Mouse (Mus musculus): ENCODE results near the gene Spock2. TPM values are rescaled to one million over a fixed set of nuclear protein-coding genes. Genes with fewer than 3 reads are reported as not detected.
"Not testable (repeated sequence)": the region's sequence is repeated elsewhere in the genome, so short reads cannot be mapped to it uniquely, and the experiment has no call there.

The Spock2 gene
- polyA plus RNA-seq, 1 experiment from 2014 or later, result 3.6 TPM

DNA sequence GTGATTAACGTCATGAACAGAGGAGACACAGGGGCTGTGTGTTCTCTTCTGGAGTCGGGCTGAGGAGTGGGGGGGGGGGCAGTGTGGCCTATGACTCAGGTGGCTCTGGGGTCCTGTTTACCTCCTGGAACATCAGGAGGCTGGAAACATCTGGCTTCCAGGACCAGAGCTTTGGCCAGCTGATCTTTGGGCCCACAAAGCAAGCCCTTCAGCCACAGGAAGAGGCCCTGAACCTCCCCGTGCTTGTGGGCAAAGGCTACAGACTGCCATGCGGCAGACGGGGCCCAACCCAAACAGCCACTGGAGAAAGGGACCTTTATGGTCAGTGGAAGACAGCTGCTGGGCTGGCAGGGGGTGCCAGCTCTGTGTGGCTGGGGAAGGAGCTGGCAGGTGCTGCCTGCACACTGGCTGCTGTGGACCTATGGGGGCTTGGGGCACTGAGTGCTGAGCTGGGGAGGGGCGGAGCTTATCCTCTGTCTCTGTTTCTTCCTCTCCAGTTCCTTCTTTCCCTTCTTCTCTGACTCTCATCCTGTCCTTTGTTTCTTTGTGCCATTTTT, 45.2 kb downstream of the Spock2 start:
- ATAC-seq (ENCODE audit: low FRiP score, low TSS enrichment), result no peak
- DNase-seq (ENCODE audit: low spot score), result no peak
- TF ChIP-seq CTCF (IDR thresholded peaks at IDR 0.05; ENCODE audit: low read depth) (no peak), EP300 (optimal IDR thresholded peaks at IDR 0.05) (no peak)

DNA sequence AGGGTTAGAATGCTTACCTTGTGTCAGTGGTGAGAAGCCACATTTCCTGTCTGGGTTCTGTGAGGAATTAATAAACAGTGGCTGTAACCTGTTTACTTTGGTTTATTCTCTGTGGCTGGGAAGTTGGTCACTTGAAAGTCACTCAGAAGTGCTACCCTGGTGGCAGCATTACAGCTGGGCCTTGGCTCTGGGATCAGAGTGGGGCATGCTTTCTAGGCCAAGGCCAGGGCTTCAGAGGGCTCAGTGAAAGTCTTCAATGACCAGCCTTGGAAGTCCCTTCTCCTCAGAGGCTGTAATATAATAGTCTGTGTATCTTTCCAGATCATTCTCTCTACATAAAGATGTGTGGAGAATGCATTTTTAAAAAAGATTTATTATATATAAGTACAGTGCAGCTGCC, 50.0 kb downstream of the Spock2 start:
- Histone ChIP-seq H3K9ac (ENCODE audit: low read length) (no peak overlapping the region), H3K9me3 (ENCODE audit: control insufficient read depth, low read length) (no peaks in the 10 kb centered on the region), H3K36me3 (ENCODE audit: control insufficient read depth, insufficient read depth, low read length) (no peaks in the 10 kb centered on the region), H3K4me1 (replicated peaks; ENCODE audit: control insufficient read depth, insufficient read depth) (no peaks in the 10 kb centered on the region), H3K27ac (replicated peaks) (no peak overlapping the region), H3K4me3 (ENCODE audit: low read depth, low read length) (no peak overlapping the region), H3K27me3 (ENCODE audit: control insufficient read depth, insufficient read depth, low read length) (no peaks in the 10 kb centered on the region), H3K4me2 (replicated peaks; ENCODE audit: low read depth) (no peak overlapping the region)
- ATAC-seq (ENCODE audit: low FRiP score, low TSS enrichment) (no peak), DNase-seq (ENCODE audit: low spot score) (no peak)
- TF ChIP-seq EP300 (optimal IDR thresholded peaks at IDR 0.05), result no peak
- no peak for TF ChIP-seq CTCF (IDR thresholded peaks at IDR 0.05; ENCODE audit: low read depth)

More for the DNA sequence above, 45.2 kb downstream of the Spock2 start:
- H3K36me3 ChIP-seq (ENCODE audit: control insufficient read depth, insufficient read depth, low read length), result no peaks in the 10 kb centered on the region
- no peak overlapping the region for H3K4me2 ChIP-seq (replicated peaks; ENCODE audit: low read depth)
- no peaks in the 10 kb centered on the region for H3K4me1 ChIP-seq (replicated peaks; ENCODE audit: control insufficient read depth, insufficient read depth)
- 56% methylated on average over 6 of the region's 6 CpGs for WGBS
- no peak overlapping the region for H3K4me3 ChIP-seq (ENCODE audit: low read depth, low read length)
- no peaks in the 10 kb centered on the region for H3K27me3 ChIP-seq (ENCODE audit: control insufficient read depth, insufficient read depth, low read length)
- H3K9ac ChIP-seq (ENCODE audit: low read length), result no peak overlapping the region
- H3K9me3 ChIP-seq (ENCODE audit: control insufficient read depth, low read length), result no peaks in the 10 kb centered on the region
- no peak overlapping the region for H3K27ac ChIP-seq (replicated peaks)

DNA sequence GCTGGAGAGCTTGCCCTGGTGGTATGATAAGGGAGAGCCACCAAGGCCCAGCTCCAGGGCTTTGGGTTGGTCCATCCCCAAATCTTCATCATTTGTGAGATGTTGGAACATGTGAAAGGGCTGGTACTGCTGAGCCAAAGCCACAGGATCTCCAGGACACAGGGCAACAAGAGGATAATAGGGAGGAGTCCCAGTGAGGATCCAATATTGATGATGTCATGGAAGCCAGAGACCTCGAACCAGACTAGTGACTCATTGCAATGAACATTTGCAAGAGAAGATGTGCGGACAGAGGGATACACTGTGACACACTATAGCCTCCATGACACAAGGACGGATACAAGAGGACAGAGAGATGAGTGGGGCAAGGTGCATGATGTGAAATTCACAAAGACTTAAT, 52.1 kb downstream of the Spock2 start:
- H3K4me3 ChIP-seq (ENCODE audit: low read depth, low read length), result no peak overlapping the region
- no peaks in the 10 kb centered on the region for H3K27me3 ChIP-seq (ENCODE audit: control insufficient read depth, insufficient read depth, low read length)
- H3K27ac ChIP-seq (replicated peaks), result no peak overlapping the region
- 85% methylated on average over 3 of the region's 3 CpGs for WGBS
- H3K4me1 ChIP-seq (replicated peaks; ENCODE audit: control insufficient read depth, insufficient read depth), result no peaks in the 10 kb centered on the region
- DNase-seq (ENCODE audit: low spot score), result no peak
- H3K4me2 ChIP-seq (replicated peaks; ENCODE audit: low read depth), result no peak overlapping the region
- TF ChIP-seq CTCF (IDR thresholded peaks at IDR 0.05; ENCODE audit: low read depth) (no peak), EP300 (optimal IDR thresholded peaks at IDR 0.05) (no peak)
- H3K9ac ChIP-seq (ENCODE audit: low read length), result no peak overlapping the region
- H3K36me3 ChIP-seq (ENCODE audit: control insufficient read depth, insufficient read depth, low read length), result no peaks in the 10 kb centered on the region
- H3K9me3 ChIP-seq (ENCODE audit: control insufficient read depth, low read length), result no peaks in the 10 kb centered on the region
- ATAC-seq (ENCODE audit: low FRiP score, low TSS enrichment), result no peak; the same call in 1 of the 2 replicates

DNA sequence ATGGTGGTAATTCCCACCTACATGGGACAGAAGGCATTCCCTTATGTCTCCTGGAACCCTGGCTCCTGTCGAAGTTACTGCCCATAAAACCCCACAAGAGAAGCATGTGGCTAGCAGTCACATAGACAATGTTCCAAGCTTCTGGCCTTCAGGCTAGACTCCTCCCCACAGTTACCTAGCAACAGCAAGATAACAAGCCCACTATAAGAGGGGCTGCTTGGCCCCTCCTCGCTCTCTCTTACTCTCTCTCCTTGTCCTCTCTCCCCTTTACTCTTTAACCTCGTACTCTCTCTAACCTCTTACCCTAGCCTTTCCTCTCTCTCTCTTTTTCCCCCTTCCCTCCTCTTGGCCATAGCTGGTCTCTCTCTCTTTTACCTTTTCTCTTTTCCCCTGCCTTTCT, 55.4 kb downstream of the Spock2 start:
- H3K9me3 ChIP-seq (ENCODE audit: control insufficient read depth, low read length); H3K36me3 ChIP-seq (ENCODE audit: control insufficient read depth, insufficient read depth, low read length); H3K27ac ChIP-seq (replicated peaks); H3K4me2 ChIP-seq (replicated peaks; ENCODE audit: low read depth); H3K9ac ChIP-seq (ENCODE audit: low read length); H3K4me3 ChIP-seq (ENCODE audit: low read depth, low read length); DNase-seq (ENCODE audit: low spot score); H3K4me1 ChIP-seq (replicated peaks; ENCODE audit: control insufficient read depth, insufficient read depth); H3K27me3 ChIP-seq (ENCODE audit: control insufficient read depth, insufficient read depth, low read length); ATAC-seq (ENCODE audit: low FRiP score, low TSS enrichment): not testable (repeated sequence)
- 61% methylated on average over 3 of the region's 3 CpGs for WGBS

DNA sequence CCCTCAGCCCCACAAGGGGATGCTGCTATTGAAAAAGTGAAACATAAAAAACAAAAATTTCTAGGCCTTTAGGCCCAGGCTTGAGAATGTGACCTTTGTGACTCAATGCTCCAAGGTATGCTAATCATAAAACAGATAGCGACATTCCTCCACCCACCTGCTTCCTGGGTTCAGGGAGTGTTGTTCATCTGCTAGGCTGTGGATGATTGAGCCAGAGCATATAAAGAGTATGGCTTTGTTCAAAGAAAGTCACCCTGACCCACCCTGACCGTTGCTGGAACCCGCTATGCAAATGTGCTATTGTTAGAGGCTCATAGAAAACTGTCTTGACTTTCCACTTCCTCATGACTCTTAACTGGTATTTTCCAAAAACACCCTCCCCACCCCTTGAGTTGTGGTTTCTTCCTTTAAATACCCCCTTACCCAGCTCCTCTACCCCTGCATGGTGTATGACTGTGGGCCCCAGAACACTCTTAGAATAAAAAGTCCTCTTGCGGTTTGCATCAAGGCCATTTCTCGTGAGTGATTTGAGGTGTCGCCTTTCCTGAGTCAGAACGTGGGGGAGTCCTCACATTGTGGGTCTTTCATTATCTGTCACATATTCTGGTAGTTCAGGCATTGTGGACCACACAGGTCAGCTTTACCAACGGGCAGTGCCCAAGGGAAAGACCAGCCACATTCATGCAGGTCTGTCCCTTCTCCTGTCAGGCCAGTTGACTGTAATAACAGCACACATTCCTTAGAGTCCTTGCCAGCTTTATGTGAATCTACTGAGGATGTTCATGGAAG, 56.4 kb downstream of the Spock2 start:
- not testable (repeated sequence) for H3K27me3 ChIP-seq (ENCODE audit: control insufficient read depth, insufficient read depth, low read length); H3K4me1 ChIP-seq (replicated peaks; ENCODE audit: control insufficient read depth, insufficient read depth); H3K4me3 ChIP-seq (ENCODE audit: low read depth, low read length); H3K36me3 ChIP-seq (ENCODE audit: control insufficient read depth, insufficient read depth, low read length); H3K9ac ChIP-seq (ENCODE audit: low read length); DNase-seq (ENCODE audit: low spot score); H3K27ac ChIP-seq (replicated peaks); ATAC-seq (ENCODE audit: low FRiP score, low TSS enrichment); H3K9me3 ChIP-seq (ENCODE audit: control insufficient read depth, low read length); H3K4me2 ChIP-seq (replicated peaks; ENCODE audit: low read depth)
- 82% methylated on average over 8 of the region's 8 CpGs for whole genome bisulfite sequencing

DNA sequence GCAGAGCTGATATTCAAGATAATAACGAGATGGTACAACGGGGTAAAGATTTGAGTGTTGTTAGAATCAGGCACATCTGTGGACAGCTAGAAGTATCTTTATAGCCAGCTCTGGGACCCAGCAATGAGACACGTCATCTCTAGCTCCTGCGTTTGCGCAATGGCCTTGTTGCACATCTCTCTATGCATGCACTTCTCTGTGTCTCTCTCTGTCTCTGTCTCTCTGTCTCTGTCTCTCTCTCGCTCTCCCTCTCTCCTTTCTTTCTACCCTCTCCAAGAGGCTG, 56.9 kb downstream of the Spock2 start:
- no peak overlapping the region for H3K4me3 ChIP-seq (ENCODE audit: low read depth, low read length)
- H3K4me2 ChIP-seq (replicated peaks; ENCODE audit: low read depth), result no peak overlapping the region
- no peak for TF ChIP-seq CTCF (IDR thresholded peaks at IDR 0.05; ENCODE audit: low read depth)
- TF ChIP-seq EP300 (optimal IDR thresholded peaks at IDR 0.05), result no peak
- no peaks in the 10 kb centered on the region for H3K36me3 ChIP-seq (ENCODE audit: control insufficient read depth, insufficient read depth, low read length)
- H3K4me1 ChIP-seq (replicated peaks; ENCODE audit: control insufficient read depth, insufficient read depth), result no peaks in the 10 kb centered on the region
- H3K9ac ChIP-seq (ENCODE audit: low read length), result no peak overlapping the region
- no peaks in the 10 kb centered on the region for H3K27me3 ChIP-seq (ENCODE audit: control insufficient read depth, insufficient read depth, low read length)
- DNase-seq (ENCODE audit: low spot score) (no peak), ATAC-seq (ENCODE audit: low FRiP score, low TSS enrichment) (no peak)
- 93% methylated on average over 6 of the region's 6 CpGs for WGBS
- no peaks in the 10 kb centered on the region for H3K9me3 ChIP-seq (ENCODE audit: control insufficient read depth, low read length)
- H3K27ac ChIP-seq (replicated peaks), result no peak overlapping the region

Data from stomach, postnatal 0 days (tissue).